Mouse (Mus musculus) midbrain, embryonic 15.5 days (tissue): ENCODE results near the gene Sipa1. TPM values are rescaled to one million over a fixed set of nuclear protein-coding genes. Genes with fewer than 3 reads are reported as not detected.

Experiments
- ATAC-seq: fragments of 200-750 bp; cut with Nextera tagmentation; replicated peaks from 2 replicates; pipeline ENCODE4 v1.8.0; 2017; ENCODE audit warnings: moderate TSS enrichment
- H3K27ac ChIP-seq: fragments of 300-500 bp; sonication (generic); 2 replicates; pipeline ENCODE4 v1.5.1; 2015; ENCODE audit warnings: mild to moderate bottlenecking, inconsistent platforms
- H3K27me3 ChIP-seq: fragments of 300-500 bp; sonication (generic); replicated peaks from 2 replicates; pipeline ENCODE4 v1.6.1; 2015; ENCODE audit warnings: inconsistent platforms
- H3K36me3 ChIP-seq: fragments of 300-500 bp; sonication (generic); replicated peaks from 2 replicates; pipeline ENCODE4 v1.6.1; 2015; ENCODE audit warnings: inconsistent platforms
- H3K4me1 ChIP-seq: fragments of 300-500 bp; sonication (generic); 2 replicates; pipeline ENCODE4 v1.6.1; 2015; ENCODE audit warnings: inconsistent platforms
- H3K4me2 ChIP-seq: fragments of 300-500 bp; sonication (generic); 2 replicates; pipeline ENCODE4 v1.6.1; 2015; ENCODE audit warnings: inconsistent platforms, mild to moderate bottlenecking, moderate library complexity
- H3K4me3 ChIP-seq: fragments of 300-500 bp; sonication (generic); 2 replicates; pipeline ENCODE4 v1.5.1; 2015; ENCODE audit warnings: mild to moderate bottlenecking, inconsistent platforms
- H3K9ac ChIP-seq: fragments of 300-500 bp; sonication (generic); 2 replicates; pipeline ENCODE4 v1.6.1; 2015; ENCODE audit warnings: mild to moderate bottlenecking, inconsistent platforms
- H3K9me3 ChIP-seq: fragments of 300-500 bp; sonication (generic); 2 replicates; pipeline ENCODE4 v1.6.1; 2016; ENCODE audit warnings: inconsistent platforms
- WGBS: fragments of 180-500 bp; shearing (Covaris S2); methylation state at CpG from one replicate; pipeline ENCODE4 v1.1.7; 2015; ENCODE audit warnings: mixed read lengths; 5-methylcytosine and 5-hydroxymethylcytosine counted together
- polyA plus RNA-seq: library from polyadenylated mRNA; unstranded; fragments of >200 nt; fragmentation: Nextera tagmentation; extraction: Ambion mirVana; gene quantifications from 2 replicates; pipeline ENCODE4 v1.2.1, GENCODE M21; 2015

Gene Sipa1
- polyA plus RNA-seq, 1 experiment from 2014 or later: 17.1 TPM

- 37% methylated on average over 12 of the region's 12 CpGs for WGBS
- no peaks in the 10 kb centered on the region for H3K27me3 ChIP-seq
- no peaks in the 10 kb centered on the region for H3K9me3 ChIP-seq
- H3K9ac ChIP-seq: peak overlapping the region; percentile 90
- ATAC-seq: 0 out of 2 replicates have a peak, but pooled peaks have one; percentile 6
- H3K4me2 ChIP-seq: peak overlapping the region; percentile 92
- peaks cover 18% of the 10 kb centered on the region for H3K36me3 ChIP-seq
- H3K27ac ChIP-seq: peak overlapping the region; percentile 92
- peak overlapping the region; percentile 67 for H3K4me3 ChIP-seq
- H3K4me1 ChIP-seq: peaks cover 24% of the 10 kb centered on the region
Observed at GRCm38 (mm10) chr19:5636571-5637041, 26.9 kb downstream of the Sipa1 start.

- peaks cover 13% of the 10 kb centered on the region for H3K36me3 ChIP-seq
- H3K9ac ChIP-seq: 0 out of 2 replicates have a peak overlapping the region, but pooled peaks have one; percentile 90
- H3K9me3 ChIP-seq: no peaks in the 10 kb centered on the region
- H3K27me3 ChIP-seq: no peaks in the 10 kb centered on the region
- H3K4me1 ChIP-seq: peaks cover 24% of the 10 kb centered on the region
- 83% methylated on average over 7 of the region's 7 CpGs for WGBS
- ATAC-seq: no peak
- no peak overlapping the region for H3K4me3 ChIP-seq
- H3K4me2 ChIP-seq: no peak overlapping the region
- no peak overlapping the region; the same call in 1 of the 2 replicates for H3K27ac ChIP-seq
Observed at GRCm38 (mm10) chr19:5636036-5636570, 27.4 kb downstream of the Sipa1 start.

DNA sequence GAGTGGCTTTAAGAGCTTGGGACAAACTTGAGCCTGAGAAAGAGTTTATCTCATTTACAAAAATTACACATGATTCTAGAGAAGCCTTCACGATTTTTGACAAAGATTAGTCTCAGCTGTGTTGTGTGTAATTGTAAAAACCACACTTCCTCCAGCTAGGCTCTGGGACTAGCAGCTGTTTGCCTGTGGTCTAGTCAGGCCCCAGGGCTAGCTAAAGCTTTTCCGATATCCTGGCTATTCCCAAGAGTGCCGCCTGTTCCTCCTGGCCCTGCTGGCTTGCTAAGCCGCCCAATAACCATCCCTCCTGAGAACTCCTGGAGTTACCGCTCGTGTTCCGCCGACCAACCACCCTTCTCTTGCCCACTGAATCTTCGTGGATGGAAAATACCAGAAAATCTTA, 31.4 kb downstream of the Sipa1 start:
- Histone ChIP-seq H3K27me3 (no peaks in the 10 kb centered on the region), H3K9ac (no peak overlapping the region), H3K36me3 (no peaks in the 10 kb centered on the region), H3K4me2 (no peak overlapping the region), H3K9me3 (no peaks in the 10 kb centered on the region), H3K27ac (no peak overlapping the region), H3K4me1 (peaks cover 9% of the 10 kb centered on the region), H3K4me3 (no peak overlapping the region)
- no peak for ATAC-seq
- 74% methylated on average over 9 of the region's 9 CpGs for WGBS

DNA sequence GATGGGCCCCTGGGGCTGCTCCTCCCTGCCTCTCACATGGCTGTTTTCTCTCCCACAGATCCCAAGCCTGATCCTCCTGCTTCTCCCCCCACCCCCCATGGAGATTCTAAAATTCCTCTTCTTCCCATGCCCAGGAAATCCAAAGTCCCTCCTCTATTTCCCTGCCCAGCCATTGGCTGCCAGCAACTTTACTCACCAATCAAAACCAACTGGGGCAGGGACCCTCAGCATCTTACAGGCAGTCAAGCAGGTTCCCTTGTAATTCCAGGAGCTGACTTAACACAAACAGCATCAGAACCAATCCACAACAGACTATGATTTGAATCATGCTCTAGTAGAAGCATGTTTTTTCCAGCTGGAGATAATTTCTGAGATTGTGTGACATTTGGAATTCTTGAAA, 33.6 kb downstream of the Sipa1 start:
- no peak for ATAC-seq
- Histone ChIP-seq H3K9ac (no peak overlapping the region), H3K4me3 (no peak overlapping the region), H3K4me1 (no peaks in the 10 kb centered on the region), H3K27ac (no peak overlapping the region), H3K36me3 (no peaks in the 10 kb centered on the region), H3K9me3 (no peaks in the 10 kb centered on the region), H3K27me3 (no peaks in the 10 kb centered on the region), H3K4me2 (no peak overlapping the region)

DNA sequence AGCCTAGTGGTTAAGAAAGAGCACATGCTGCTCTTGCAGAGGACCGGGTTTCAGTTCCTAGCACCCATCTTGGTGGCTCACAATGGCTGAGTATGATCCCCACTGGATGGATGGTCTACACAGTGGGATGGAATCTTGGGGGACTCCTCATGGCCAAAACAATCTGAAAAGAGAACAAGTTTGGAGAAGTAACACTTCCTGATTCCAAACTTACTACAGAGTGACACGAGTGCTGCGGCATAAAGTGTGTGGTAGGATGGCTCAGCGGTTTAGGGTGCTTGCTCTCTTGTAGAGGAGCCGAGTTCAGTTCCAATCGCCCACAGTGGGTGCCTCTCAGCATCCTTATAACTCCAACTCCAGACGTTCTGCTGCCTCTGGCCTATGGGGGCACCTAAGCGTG, 38.2 kb downstream of the Sipa1 start:
- ATAC-seq: no peak
- Histone ChIP-seq H3K4me1 (no peaks in the 10 kb centered on the region), H3K9ac (no peak overlapping the region), H3K27me3 (no peaks in the 10 kb centered on the region), H3K4me3 (no peak overlapping the region), H3K4me2 (no peak overlapping the region), H3K27ac (no peak overlapping the region), H3K9me3 (no peaks in the 10 kb centered on the region), H3K36me3 (no peaks in the 10 kb centered on the region)
- 87% methylated on average over 8 of the region's 8 CpGs for WGBS

- no peak for ATAC-seq
- H3K9ac ChIP-seq: no peak overlapping the region
- H3K36me3 ChIP-seq: no peaks in the 10 kb centered on the region
- 82% methylated on average over 5 of the region's 5 CpGs for WGBS
- no peaks in the 10 kb centered on the region for H3K4me1 ChIP-seq
- H3K4me3 ChIP-seq: no peak overlapping the region
- H3K27me3 ChIP-seq: peaks cover 2% of the 10 kb centered on the region; the same call in 1 of the 2 replicates
- no peak overlapping the region for H3K4me2 ChIP-seq
- no peak overlapping the region for H3K27ac ChIP-seq
- H3K9me3 ChIP-seq: no peaks in the 10 kb centered on the region
Observed at GRCm38 (mm10) chr19:5621884-5622283, 41.6 kb downstream of the Sipa1 start.

- 91% methylated on average over 4 of the region's 4 CpGs for WGBS
- H3K4me3 ChIP-seq: no peak overlapping the region
- peaks cover 2% of the 10 kb centered on the region; the same call in 1 of the 2 replicates for H3K27me3 ChIP-seq
- H3K4me1 ChIP-seq: no peaks in the 10 kb centered on the region
- no peaks in the 10 kb centered on the region for H3K9me3 ChIP-seq
- no peaks in the 10 kb centered on the region for H3K36me3 ChIP-seq
- no peak for ATAC-seq
- no peak overlapping the region for H3K4me2 ChIP-seq
- no peak overlapping the region for H3K9ac ChIP-seq
- no peak overlapping the region for H3K27ac ChIP-seq
Observed at GRCm38 (mm10) chr19:5620007-5620406, 43.5 kb downstream of the Sipa1 start.

- no peak overlapping the region for H3K9ac ChIP-seq
- H3K27me3 ChIP-seq: peaks cover 2% of the 10 kb centered on the region
- no peak overlapping the region for H3K4me3 ChIP-seq
- peaks cover 8% of the 10 kb centered on the region for H3K4me1 ChIP-seq
- H3K9me3 ChIP-seq: no peaks in the 10 kb centered on the region
- no peak overlapping the region for H3K27ac ChIP-seq
- no peak for ATAC-seq
- H3K4me2 ChIP-seq: no peak overlapping the region
- H3K36me3 ChIP-seq: no peaks in the 10 kb centered on the region
- 72% methylated on average over 2 of the region's 2 CpGs for WGBS
Observed at GRCm38 (mm10) chr19:5614953-5615352, 48.6 kb downstream of the Sipa1 start.

- no peak for ATAC-seq
- Histone ChIP-seq H3K4me3 (no peak overlapping the region), H3K27ac (no peak overlapping the region), H3K4me2 (no peak overlapping the region), H3K36me3 (no peaks in the 10 kb centered on the region), H3K9me3 (no peaks in the 10 kb centered on the region), H3K9ac (no peak overlapping the region), H3K4me1 (peaks cover 22% of the 10 kb centered on the region), H3K27me3 (no peaks in the 10 kb centered on the region; the same call in none of the 2 replicates)
- 77% methylated on average over 3 of the region's 3 CpGs for WGBS
Observed at GRCm38 (mm10) chr19:5612762-5613411, 50.6 kb downstream of the Sipa1 start.

DNA sequence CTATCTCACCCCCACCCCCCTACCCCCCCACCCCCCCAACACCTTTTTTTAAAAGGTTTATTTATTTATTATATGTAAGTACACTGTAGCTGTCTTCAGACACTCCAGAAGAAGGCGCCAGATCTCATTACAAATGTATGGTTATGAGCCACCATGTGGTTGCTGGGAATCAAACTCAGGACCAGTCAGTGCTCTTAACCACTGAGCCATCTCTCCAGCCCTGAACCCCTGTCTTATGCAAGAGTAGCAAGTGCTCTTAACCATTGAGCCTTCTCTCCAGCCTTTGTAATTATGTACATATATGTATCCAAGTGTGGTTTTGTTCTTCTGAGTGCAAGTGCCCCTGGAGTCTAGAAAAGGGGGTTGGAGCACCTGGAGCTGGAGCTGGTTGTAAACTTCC, 51.5 kb downstream of the Sipa1 start:
- Histone ChIP-seq H3K4me2 (no peak overlapping the region), H3K4me1 (peaks cover 22% of the 10 kb centered on the region), H3K36me3 (peaks cover 9% of the 10 kb centered on the region; the same call in 1 of the 2 replicates), H3K9me3 (no peaks in the 10 kb centered on the region), H3K4me3 (no peak overlapping the region), H3K9ac (no peak overlapping the region), H3K27me3 (no peaks in the 10 kb centered on the region; the same call in none of the 2 replicates), H3K27ac (no peak overlapping the region)
- 94% methylated on average over 1 of the region's 1 CpGs for WGBS
- no peak for ATAC-seq

DNA sequence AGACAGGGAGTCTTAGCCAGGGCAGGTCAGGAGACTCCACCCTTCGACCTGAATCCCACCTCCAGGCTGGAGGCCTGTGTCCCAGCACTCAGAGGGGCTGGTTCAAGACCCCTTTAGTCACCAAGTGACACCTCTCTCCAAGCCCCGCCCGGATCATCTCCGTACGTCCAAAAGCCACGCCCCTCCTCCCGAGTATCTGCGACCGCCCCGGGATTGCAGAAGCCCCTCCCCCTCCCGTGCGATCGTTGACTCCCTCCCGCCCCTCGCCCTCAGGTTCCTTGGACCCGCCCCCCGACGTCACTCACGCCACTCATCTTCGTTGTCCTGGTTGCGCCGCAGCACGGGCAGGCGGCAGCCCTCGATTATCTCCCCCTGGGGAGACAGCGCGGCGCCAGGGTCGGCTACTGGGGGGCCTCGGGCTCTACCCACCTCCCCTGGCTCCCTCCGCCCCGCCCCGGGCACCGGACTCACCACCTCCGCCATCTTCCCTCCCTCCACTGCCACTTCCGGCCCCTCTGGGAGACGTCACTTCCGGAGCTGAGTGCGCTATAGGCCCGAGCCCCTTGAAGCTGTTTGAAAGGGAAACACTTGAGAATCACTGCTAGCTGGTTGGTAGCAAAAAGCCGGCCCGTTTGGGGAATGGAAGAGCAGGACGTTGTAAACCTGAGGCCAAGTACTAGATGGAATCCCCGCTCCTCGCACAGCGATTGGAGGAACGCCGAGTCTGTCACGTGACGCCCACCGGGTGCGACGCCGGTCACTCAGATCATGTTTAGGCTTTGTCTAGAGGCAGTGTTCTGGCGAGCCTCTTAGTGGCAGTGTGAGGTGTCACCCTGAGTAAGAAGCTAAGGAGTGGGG, 53.7 kb downstream of the Sipa1 start, which contains the start of gene Kat5:
Gene Kat5 (minus strand): TSS at position 691 of the 858 bp plus-strand sequence.
- WGBS: under 1% methylated on average over 55 of the region's 55 CpGs
- ATAC-seq: peak; percentile 93
- Histone ChIP-seq H3K27ac (peak within 1 kb of the TSS; percentile 100), H3K9ac (peak within 1 kb of the TSS; percentile 92), H3K4me1 (peaks cover 22% of the 10 kb centered on the region), H3K4me3 (peak within 1 kb of the TSS; percentile 78), H3K36me3 (peaks cover 29% of the 10 kb centered on the region), H3K4me2 (peak within 1 kb of the TSS; percentile 59), H3K9me3 (no peaks in the 10 kb centered on the region), H3K27me3 (no peaks in the 10 kb centered on the region; the same call in 1 of the 2 replicates)

DNA sequence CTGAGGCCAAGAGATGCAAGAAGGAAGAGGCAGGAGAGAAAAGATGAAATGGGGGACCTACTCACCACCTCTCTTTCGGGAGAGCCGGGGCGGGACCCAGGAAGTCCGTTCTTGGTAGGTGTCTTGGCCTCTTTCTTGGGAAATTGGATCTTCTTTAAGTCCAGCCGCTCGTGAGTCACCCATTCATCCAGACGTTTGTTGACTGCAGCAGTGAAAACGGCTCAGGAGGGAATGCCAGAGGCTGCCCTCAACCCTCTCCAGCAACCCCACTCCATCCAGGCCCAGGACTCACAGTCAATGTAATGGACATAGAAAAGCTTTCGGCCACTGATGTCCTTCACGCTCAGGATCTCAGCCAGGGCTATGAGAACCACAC, 54.3 kb downstream of the Sipa1 start:
- 62% methylated on average over 10 of the region's 10 CpGs for WGBS

More for the DNA sequence above, 54.3 kb downstream of the Sipa1 start:
- H3K4me2 ChIP-seq: peak overlapping the region; percentile 59
- peak overlapping the region; percentile 92 for H3K9ac ChIP-seq
- peak overlapping the region; percentile 100 for H3K27ac ChIP-seq
- peaks cover 22% of the 10 kb centered on the region for H3K4me1 ChIP-seq
- H3K9me3 ChIP-seq: no peaks in the 10 kb centered on the region
- peak overlapping the region; percentile 78 for H3K4me3 ChIP-seq
- peaks cover 35% of the 10 kb centered on the region for H3K36me3 ChIP-seq
- no peak for ATAC-seq
- no peaks in the 10 kb centered on the region; the same call in 1 of the 2 replicates for H3K27me3 ChIP-seq
